Mouse (Mus musculus) intestine, postnatal 0 days (tissue): ENCODE data around the gene Hspa2. TPM values are rescaled to one million over a fixed set of nuclear protein-coding genes. Genes with fewer than 3 reads are reported as not detected.

ENCODE experiments used
- ATAC-seq: fragments of 200-750 bp; cut with Nextera tagmentation; 2 replicates; pipeline ENCODE4 v1.8.0; 2017; ENCODE audit warnings: mild to moderate bottlenecking, moderate TSS enrichment, moderate library complexity
- H3K27ac ChIP-seq: fragments of 300-500 bp; sonication (generic); 2 replicates; pipeline ENCODE4 v1.5.1; 2014; ENCODE audit warnings: mild to moderate bottlenecking, low read depth, low read length, moderate library complexity
- H3K27me3 ChIP-seq: fragments of 300-500 bp; sonication (generic); replicated peaks from 2 replicates; pipeline ENCODE4 v1.6.1; 2014; ENCODE audit warnings: low read length, mixed read lengths; ENCODE audit not compliant: control insufficient read depth, insufficient read depth
- H3K36me3 ChIP-seq: fragments of 300-500 bp; sonication (generic); 2 replicates; pipeline ENCODE4 v1.6.1; 2014; ENCODE audit warnings: mild to moderate bottlenecking, moderate library complexity; ENCODE audit not compliant: control insufficient read depth, insufficient read depth
- H3K4me1 ChIP-seq: fragments of 300-500 bp; sonication (generic); replicated peaks from 2 replicates; pipeline ENCODE4 v1.6.1; 2014; ENCODE audit warnings: antibody characterized with exemption, low read length, mixed read lengths; ENCODE audit not compliant: control insufficient read depth, insufficient read depth
- H3K4me2 ChIP-seq: fragments of 300-500 bp; sonication (generic); replicated peaks from 2 replicates; pipeline ENCODE4 v1.6.1; 2014; ENCODE audit warnings: low read depth, mild to moderate bottlenecking, moderate library complexity
- H3K4me3 ChIP-seq: fragments of 300-500 bp; sonication (generic); 2 replicates; pipeline ENCODE4 v1.5.1; 2014; ENCODE audit warnings: low read depth, low read length
- H3K9ac ChIP-seq: fragments of 300-500 bp; sonication (generic); 2 replicates; pipeline ENCODE4 v1.6.1; 2014; ENCODE audit warnings: mild to moderate bottlenecking, low read depth, low read length
- H3K9me3 ChIP-seq: fragments of 300-500 bp; sonication (generic); 2 replicates; pipeline ENCODE4 v1.6.1; 2016; ENCODE audit warnings: mixed run types; ENCODE audit not compliant: control insufficient read depth
- CTCF ChIP-seq: sonication (generic); IDR thresholded peaks from 2 replicates; pipeline ENCODE4 v1.5.1; 2016; ENCODE audit warnings: low read depth, mild to moderate bottlenecking, control low read depth, antibody characterized with exemption, moderate library complexity
- WGBS: fragments of 180-500 bp; shearing (Covaris S2); extraction: QIAGEN DNeasy Blood & Tissue Kit; methylation state at CpG from one replicate; pipeline ENCODE4 v1.1.7; 2014; 5-methylcytosine and 5-hydroxymethylcytosine counted together
- polyA plus RNA-seq: library from polyadenylated mRNA; unstranded; fragments of >200 nt; fragmentation: Nextera tagmentation; extraction: Ambion mirVana; gene quantifications from 2 replicates; pipeline ENCODE4 v1.2.1, GENCODE M21; 2015

Hspa2 gene
- polyA plus RNA-seq, 1 experiment from 2014 or later = 16.9 TPM

- TF ChIP-seq CTCF = no peak
- no peaks in the 10 kb centered on the region for H3K4me1 ChIP-seq
- WGBS = 61% methylated on average over 6 of the region's 6 CpGs
- H3K9me3 ChIP-seq = no peaks in the 10 kb centered on the region
- H3K4me2 ChIP-seq = no peak overlapping the region
- H3K4me3 ChIP-seq = no peak overlapping the region
- ATAC-seq = no peak
- no peak overlapping the region for H3K9ac ChIP-seq
- H3K36me3 ChIP-seq = no peaks in the 10 kb centered on the region
- no peaks in the 10 kb centered on the region for H3K27me3 ChIP-seq
- H3K27ac ChIP-seq = 0 out of 2 replicates have a peak overlapping the region, but pooled peaks have one; percentile 5
Observed at GRCm38 (mm10) chr12:76448127-76448526, 44.2 kb downstream of the Hspa2 start.

- H3K4me2 ChIP-seq = no peak overlapping the region
- ATAC-seq = no peak
- H3K4me1 ChIP-seq = no peaks in the 10 kb centered on the region
- WGBS = 46% methylated on average over 2 of the region's 2 CpGs
- H3K36me3 ChIP-seq = no peaks in the 10 kb centered on the region
- H3K9me3 ChIP-seq = no peaks in the 10 kb centered on the region
- no peak for TF ChIP-seq CTCF
- H3K4me3 ChIP-seq = no peak overlapping the region
- H3K27me3 ChIP-seq = no peaks in the 10 kb centered on the region
- H3K9ac ChIP-seq = no peak overlapping the region
- H3K27ac ChIP-seq = no peak overlapping the region
Observed at GRCm38 (mm10) chr12:76452203-76452602, 48.2 kb downstream of the Hspa2 start.

Other genes starting within 250 kb of the Hspa2 start
- gene Esr2, start 226.9 kb upstream of the Hspa2 start, polyA plus RNA-seq = not detected in 2 replicates
- not detected in 2 replicates for gene Tex21, start 157.4 kb upstream of the Hspa2 start, polyA plus RNA-seq
- 18.4 and 18.5 TPM in 2 replicates for gene Mthfd1, start 148.9 kb upstream of the Hspa2 start, polyA plus RNA-seq
- 0.85 and 1.1 TPM in 2 replicates for gene Akap5, start 79.3 kb upstream of the Hspa2 start, polyA plus RNA-seq
- 4.3 and 5.2 TPM in 2 replicates for gene Zbtb25, start 34.6 kb upstream of the Hspa2 start, polyA plus RNA-seq
- 3.3 and 3.4 TPM in 2 replicates for gene Zbtb1, start 33.9 kb upstream of the Hspa2 start, polyA plus RNA-seq
- gene Ppp1r36, start 13.4 kb downstream of the Hspa2 start, polyA plus RNA-seq = 0.90 and 1.1 TPM in 2 replicates
- gene Plekhg3, start 126.7 kb downstream of the Hspa2 start, polyA plus RNA-seq = 5.7 and 7.5 TPM in 2 replicates